Mouse (Mus musculus): ENCODE data around the gene Taok1.
A peak's percentile ranks its signal among the peaks of the same experiment; 100 is the strongest.

Gene Taok1

GRCm38 (mm10) chr11:77492311-77492871, 115.2 kb downstream of the Taok1 start:
- DNase-seq (ENCODE audit: low spot score in 2 of 2), result no peak

DNA sequence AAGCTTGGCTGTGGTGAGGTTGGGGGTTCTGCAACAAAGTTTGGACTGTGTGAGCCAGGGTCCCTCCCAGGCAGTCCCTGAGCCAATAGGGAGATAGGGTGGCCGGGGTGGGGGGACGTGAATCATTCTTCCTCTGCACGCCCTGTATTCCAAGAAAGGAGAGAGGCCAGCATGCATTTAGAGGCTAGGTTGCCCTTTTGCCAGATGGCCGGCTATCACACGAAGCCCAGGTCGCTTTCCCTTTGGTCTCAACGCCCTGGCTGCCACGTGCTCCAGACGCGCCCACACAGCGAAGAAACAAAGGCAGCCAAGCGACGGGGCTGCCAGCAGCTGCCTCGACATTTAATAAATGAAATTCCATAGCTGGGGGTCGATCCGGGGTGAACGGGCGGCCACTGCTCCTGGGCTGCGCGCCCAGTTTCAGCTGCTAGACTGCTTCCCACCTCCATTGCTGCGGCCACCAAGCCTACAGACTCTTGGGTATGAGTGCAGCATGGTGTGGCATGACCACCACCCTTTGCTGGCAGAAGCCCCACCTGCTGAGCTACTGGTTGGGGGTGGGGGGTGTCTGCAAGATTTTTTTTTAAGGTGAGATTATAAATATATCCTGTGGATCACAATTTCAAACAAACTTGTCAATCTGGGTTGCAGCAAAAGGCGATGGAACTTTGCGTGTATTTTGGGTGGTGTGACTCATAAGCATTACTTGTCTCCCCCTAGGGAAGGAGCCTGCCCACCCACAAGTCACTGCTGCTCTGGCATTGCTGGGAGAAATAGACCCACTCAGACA, 115.9 kb downstream of the Taok1 start:
- peak in 1 of 2 experiments; percentile 67 for DNase-seq (ENCODE audit: low spot score in 2 of 2)

GRCm38 (mm10) chr11:77491123-77491501, 116.5 kb downstream of the Taok1 start:
- peak in 1 of 2 experiments; percentile 84 for DNase-seq (ENCODE audit: low spot score in 2 of 2)

- no peak for DNase-seq (ENCODE audit: low spot score in 2 of 2)
Observed at GRCm38 (mm10) chr11:77490451-77490850, 117.2 kb downstream of the Taok1 start.

DNA sequence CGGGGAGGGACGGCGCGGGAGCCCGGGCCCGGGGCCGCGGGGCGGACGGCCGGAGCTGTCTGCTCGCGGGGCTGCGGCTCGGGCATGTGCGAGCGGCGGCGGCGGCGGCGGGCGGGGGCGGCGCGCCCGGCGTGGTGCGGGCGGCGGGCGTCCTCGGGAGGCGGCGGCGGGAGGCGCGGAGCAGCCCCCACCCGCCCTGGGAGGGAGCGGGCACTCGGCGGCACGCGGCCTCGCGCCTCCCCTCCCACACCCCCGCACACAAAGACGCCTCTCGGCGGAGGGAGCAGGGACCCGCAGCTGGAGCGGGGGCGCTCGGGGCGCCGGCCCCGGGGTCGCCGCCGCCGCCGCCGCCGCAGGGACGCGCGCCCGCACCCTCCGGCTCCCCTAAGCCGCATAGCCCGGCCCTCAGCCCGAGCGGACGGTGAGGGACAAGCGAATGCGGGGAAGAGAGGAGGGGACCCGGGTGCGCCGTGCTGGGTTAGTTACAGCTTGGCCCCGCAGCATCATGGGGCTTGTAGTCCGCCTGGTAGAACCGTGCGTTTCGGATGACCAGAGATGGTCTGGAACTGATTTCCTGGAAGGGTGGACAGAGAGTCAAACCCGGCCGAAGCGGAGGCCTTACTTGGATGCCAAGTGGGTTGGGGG, 117.9 kb downstream of the Taok1 start, which contains the start of gene Ankrd13b:
TSS of gene Ankrd13b (minus strand) at position 88 of the 645 bp plus-strand sequence.
- DNase-seq (ENCODE audit: low spot score in 2 of 2), result peak in 1 of 2 experiments; percentile 72

DNA sequence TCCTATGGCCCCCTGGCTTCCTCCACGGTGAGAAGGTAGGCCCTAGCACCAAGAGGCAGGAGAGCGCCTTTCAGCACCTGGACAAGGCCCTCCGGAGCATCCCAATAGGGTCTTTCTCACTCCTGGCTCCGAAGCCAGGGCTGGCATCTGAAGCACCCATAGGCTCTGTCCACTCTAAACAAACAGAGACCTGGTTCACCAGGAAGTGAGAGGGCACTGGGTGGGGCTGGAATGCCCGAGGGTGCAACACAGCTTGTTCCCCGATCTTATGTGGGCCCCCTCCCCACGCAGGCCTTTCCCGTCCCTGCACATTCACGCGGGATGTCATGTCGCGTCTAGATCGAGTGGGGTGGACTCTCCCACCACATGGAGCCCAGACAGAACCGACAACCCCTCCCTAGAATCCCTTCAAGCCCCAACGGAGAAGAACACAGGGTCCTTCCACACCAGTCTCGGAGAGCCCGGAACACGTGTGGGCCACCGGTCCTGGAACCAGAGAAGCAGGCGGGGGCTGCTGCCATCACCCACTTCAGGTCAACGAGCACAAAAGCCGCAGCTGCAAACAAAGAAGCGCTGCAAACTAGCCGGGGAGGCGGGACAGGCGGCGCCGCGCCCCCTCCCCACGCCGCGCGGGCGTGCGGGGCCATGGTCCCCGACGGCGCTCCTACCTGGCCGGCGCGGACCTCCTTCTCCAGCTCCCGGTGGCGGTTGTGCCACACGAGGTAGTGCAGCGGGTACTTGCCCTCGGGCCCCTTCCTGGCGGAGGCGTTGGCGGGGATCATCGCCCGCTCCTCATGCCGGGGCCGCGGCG, 118.6 kb downstream of the Taok1 start:
- DNase-seq (ENCODE audit: low spot score in 2 of 2), result no peak

DNA sequence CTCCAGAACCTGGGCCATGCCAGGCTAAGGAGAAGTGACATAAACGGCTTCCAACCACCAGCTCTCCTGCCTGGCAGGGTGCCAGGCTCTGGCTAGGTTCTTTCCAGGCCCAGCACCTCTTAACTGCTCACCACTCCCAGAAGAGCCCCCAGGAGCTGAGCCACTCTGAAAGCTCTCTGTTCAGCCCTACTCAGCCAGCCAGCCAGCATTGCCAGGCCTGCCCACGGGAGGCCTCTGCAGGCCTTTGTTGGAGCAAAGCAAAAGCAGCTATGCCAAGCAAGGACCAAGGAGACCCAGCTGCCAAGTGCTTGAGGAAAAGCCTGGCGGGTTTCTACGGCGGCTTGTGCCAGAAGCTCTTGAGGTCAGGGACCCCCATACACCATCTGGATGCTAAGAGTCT, 120.8 kb downstream of the Taok1 start:
- no peak for DNase-seq (ENCODE audit: low spot score in 2 of 2)

- no peak for DNase-seq (ENCODE audit: low spot score in 2 of 2)
Observed at GRCm38 (mm10) chr11:77485229-77485628, 122.4 kb downstream of the Taok1 start.

- no peak for DNase-seq (ENCODE audit: low spot score in 2 of 2)
Observed at GRCm38 (mm10) chr11:77483510-77484255, 123.9 kb downstream of the Taok1 start.

GRCm38 (mm10) chr11:77483043-77483442, 124.6 kb downstream of the Taok1 start:
- DNase-seq (ENCODE audit: low spot score in 2 of 2), result no peak

All from urinary bladder, adult 18-20 months (tissue).